Mouse (Mus musculus) thymus, postnatal 14 days (tissue): ENCODE data around the gene Rps6kb1.

Experiments
- DNase-seq: peaks from one replicate; pipeline ENCODE4 v3.0.0; 2021

Gene Rps6kb1

GRCm38 (mm10) chr11:86464275-86464674 is 80.3 kb downstream of the Rps6kb1 start:
- DNase-seq, result peak; percentile 83

GRCm38 (mm10) chr11:86462579-86462978 is 82.0 kb downstream of the Rps6kb1 start:
- DNase-seq, result no peak

- no peak for DNase-seq
These were observed 85.7 kb downstream of the Rps6kb1 start for GRCm38 (mm10) chr11:86458866-86459265.

- DNase-seq, result no peak
These were observed 87.1 kb downstream of the Rps6kb1 start for GRCm38 (mm10) chr11:86457545-86457944.

GRCm38 (mm10) chr11:86453991-86454390 is 90.6 kb downstream of the Rps6kb1 start:
- DNase-seq, result no peak
